Mouse (Mus musculus) mouse embryonic stem cell (cell line): Measurements from ENCODE around the gene Mip.
"Not testable (repeated sequence)": the region's sequence is repeated elsewhere in the genome, so short reads cannot be mapped to it uniquely, and the experiment has no call there.

Source experiments
- in situ Hi-C, 2 experiments: fragments of 300-500 bp; cut with MboI; formaldehyde crosslinking; loops; 1 replicate in 1 of 2; 3 replicates in 1 of 2; pipeline ENCODE4 v1.14.3; 2019 to 2020; ENCODE audit warnings: low sequenced_read_pairs in 2 of 2, low pct_unique_long_range_greater_than_20kb in 1 of 2, mixed read lengths in 1 of 2; ENCODE audit not compliant: unreplicated experiment in 1 of 2

Mip gene

DNA sequence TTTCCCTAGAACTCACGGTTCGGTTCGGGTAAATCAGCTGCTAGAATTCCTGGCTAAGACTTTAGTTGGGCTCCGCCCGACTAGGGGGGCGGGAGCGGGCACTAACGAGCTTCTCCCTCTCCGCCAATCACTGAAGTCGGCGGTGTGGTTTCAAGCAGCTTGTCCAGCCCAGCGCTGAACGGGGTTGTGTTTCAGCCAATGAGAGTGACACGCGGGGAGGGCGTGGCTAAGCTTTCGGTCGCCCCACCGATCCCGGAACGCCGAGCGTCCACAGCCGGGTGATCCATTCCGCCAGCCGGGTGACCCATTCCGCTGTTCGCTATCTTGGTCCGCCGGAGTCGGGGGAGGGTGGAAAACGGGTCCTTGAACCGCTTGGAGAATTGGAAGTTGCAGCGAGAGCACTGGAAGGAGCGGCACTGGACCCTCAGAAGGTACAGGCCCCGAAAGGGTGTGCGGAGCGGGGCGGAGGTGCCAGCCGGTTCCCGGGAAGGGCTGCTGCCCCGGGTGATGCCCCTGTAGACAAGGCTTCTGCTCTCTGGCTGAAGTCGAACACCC is 44.7 kb downstream of the Mip start, which contains the start of gene Stat2:
Gene Stat2, plus strand, starts transcription at position 273 of the 555 bp plus-strand sequence.
- in situ Hi-C loops, result no loop called here

DNA sequence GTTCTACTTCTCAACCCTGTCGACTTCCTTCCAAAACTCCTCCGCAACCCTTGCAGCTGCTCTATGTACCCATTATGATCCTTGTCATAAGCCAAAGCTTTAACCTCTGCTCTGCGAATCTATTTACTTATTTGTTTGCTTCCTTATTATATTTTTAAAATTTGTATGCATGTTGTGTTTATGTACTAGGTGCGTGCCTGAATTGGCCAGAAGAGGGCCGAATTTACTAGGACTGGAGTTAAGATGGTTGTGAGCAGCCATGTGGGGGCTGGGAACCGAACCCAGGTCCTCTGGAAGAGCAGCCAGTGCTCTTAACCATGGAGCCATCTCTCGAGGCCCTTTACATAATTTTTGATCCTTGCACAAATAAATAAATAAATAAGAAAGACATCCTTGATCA is 45.2 kb downstream of the Mip start:
- in situ Hi-C loops, result no loop called here

GRCm38 (mm10) chr10:128271883-128272282 is 46.2 kb downstream of the Mip start:
- in situ Hi-C loops, result no loop called here

- in situ Hi-C loops, result not testable (repeated sequence)
Measured at GRCm38 (mm10) chr10:128272819-128273439, 47.3 kb downstream of the Mip start.

DNA sequence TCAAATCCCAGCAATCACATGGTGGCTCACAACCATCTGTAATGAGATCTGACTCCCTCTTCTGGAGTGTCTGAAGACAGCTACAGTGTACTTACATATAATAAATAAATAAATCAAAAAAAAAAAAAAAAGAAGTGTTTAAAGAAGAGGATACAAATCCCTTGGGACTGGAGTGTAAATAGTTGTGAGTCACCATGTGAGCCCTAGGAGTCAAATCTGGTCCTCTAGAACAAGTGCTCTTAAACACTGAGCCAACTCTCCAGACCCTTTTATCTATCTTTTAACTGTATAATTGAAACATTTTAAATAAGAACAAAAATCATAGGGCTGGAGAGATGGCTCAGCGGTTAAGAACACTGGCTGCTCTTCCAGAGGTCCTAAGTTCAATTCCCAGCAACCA is 49.7 kb downstream of the Mip start:
- in situ Hi-C loops, result not testable (repeated sequence)

GRCm38 (mm10) chr10:128278158-128278557 is 52.5 kb downstream of the Mip start:
- in situ Hi-C loops, result no loop called here

DNA sequence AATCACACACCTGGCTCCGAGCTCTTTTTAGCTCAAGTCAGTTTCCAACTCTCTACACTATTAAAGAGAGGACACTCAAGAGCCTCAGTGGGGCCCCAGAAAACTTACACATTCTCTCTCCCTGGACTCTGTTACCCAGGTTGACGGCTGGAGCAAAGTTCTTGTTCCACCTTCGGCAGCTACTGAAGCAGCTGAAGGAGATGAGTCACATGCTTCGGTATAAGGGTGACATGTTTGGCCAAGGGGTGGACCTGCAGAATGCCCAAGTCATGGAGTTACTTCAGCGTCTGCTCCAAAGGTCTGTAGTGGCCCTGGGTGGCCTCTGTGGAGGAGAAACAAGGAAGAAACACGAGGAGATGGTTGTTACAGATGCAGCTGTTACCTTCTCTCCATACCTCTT is 55.3 kb downstream of the Mip start:
- in situ Hi-C loops, result no loop called here
